Mouse (Mus musculus) common myeloid progenitor, adult 5-6 weeks (primary cell): ENCODE results near the gene Scgb1a1. TPM values are rescaled to one million over a fixed set of nuclear protein-coding genes. Genes with fewer than 3 reads are reported as not detected.
A peak's percentile ranks its signal among the peaks of the same experiment; 100 is the strongest.
"Not testable (repeated sequence)": the region's sequence is repeated elsewhere in the genome, so short reads cannot be mapped to it uniquely, and the experiment has no call there.

Experiments
- ATAC-seq: replicated peaks from 2 replicates; pipeline ENCODE4 v1.8.0; 2016; ENCODE audit warnings: low read depth, mild to moderate bottlenecking, moderate TSS enrichment, inconsistent platforms; ENCODE audit not compliant: poor library complexity, severe bottlenecking
- total RNA-seq: library from RNA; stranded (forward); fragments of 200-1000, 187-1606 nt; gene quantifications from 2 replicates; pipeline ENCODE4 v1.2.3, GENCODE M21; 2017

Scgb1a1 gene
- total RNA-seq, 1 experiment from 2014 or later = not detected

DNA sequence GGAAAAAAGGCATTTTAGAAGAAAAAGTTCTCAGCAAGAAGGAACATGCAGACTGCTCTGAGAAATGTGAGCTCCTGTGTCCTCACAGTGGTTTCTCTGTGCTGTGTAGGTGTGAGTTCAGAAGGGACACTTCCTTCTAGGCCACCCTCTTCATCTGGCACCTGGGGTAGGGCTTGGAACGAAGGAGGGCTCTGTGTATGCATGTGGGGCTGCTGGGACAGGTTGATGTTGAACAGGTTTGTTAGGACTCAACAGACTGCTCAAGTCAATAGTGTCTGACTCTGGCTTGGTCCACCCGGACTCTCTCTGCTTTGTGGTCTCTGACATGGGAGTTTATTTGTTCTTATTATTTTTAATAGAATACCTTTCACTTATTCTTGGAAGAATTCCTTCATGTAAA is 17.4 kb downstream of the Scgb1a1 start:
- ATAC-seq = no peak

DNA sequence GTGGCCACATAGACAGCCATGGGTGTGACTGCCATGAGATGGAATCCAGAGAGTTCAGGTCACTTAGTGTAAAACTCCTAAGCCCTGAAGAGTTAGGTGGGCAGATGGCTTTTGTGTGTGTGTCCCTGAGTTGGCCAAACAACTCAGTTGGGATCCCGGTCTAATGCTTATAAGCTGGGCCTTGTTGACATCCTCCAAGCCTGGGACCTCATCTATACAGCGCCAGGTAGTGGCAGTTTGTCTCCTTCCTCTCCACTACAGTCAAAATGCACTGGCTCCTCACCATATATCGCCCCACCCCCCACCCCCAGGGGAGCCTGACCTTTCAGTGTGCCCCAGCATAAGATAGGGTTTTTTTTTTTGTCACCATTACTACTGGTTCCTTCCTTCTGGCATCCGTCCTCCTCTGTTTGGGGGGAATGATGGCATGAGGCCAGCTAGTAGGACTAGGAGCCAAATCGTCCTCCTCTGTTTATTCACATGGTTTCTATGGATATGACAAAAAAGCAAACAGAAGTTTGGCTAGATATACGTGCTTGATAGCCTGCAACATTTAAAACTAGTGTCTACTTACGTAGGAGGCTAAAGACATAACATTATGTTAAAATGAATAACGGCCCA is 18.0 kb downstream of the Scgb1a1 start:
- ATAC-seq = no peak

DNA sequence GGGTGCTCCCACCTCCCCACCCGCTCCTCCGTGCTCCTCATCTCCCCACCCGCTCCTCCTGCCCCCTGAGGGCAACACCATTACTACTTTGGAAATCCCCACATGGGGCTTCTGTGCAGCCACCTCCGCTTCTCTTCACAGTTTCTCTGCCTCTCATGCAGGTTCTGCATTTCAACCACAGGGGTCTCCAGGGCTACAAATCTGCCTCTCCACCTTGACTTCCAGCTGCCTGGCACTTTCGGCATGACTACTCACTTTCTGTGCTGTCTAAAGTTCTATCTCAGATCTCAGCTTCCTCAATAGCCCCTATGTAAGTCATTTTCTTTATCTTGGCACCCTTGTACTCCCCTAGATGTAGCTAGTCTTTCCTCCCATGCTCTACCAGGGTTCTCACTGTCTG is 20.5 kb downstream of the Scgb1a1 start:
- peak; percentile 16 for ATAC-seq

DNA sequence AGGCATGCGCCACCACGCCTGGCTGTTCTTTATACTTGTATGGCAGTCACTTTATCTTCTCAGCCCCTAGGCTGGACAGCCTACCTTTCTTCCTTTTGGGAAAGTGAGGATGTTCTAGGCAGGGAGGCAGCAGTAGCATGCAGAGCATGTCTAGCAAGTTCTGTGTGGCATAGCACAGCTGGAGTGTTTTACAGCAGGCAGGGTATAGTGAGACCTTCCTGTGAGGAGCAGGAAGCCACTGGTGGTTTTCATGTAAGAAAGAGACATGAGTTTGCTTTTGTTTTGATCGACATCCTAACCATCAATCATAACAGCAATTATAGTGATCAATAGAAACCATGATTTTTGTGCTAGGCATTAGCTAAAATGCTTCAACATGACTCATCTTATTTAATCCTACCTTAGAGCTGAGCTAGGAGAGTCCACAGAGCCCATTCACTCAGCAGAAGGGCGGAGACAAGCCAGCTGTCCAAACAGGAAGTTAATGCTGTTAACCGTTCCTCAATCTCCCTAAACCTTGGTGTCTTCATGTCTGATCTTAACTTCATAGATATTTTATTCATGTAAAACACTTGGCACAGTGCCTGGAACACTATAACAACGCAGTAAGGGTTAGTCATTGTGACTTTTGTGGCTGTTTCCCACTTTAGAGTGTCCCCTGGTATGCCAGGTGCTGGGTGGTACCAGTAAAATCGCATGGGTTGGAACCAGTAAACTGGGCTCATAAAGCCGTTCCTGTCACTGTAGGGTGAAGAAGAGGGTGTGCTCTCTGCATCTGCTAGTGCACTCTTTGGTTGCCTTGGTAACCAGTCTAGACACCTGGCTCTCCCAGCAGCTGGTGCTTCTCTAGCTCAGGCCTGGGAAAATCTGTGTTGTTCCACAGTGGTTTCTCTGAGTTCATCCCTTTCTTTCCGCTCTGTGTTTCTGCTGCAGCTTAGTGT is 21.9 kb downstream of the Scgb1a1 start:
- peak; percentile 59 for ATAC-seq

DNA sequence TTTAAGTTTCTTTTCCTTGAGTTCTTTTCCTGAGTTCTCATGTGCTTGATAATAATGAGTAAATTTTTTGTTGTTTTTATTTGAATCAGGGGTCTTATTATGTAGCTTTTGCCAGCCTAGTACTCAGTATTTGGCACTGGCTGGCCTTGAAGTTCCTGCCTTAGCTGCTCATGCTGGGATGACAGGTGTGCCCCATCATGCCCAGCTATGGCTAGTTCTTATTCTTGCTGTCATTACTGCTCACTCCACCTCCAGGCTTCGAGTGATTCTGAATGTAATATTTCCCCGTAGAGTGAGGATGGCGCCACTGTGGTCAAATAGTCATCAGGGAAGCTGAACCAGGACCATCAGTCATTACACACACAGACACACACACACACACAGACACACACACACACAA is 23.9 kb downstream of the Scgb1a1 start:
- ATAC-seq = no peak

DNA sequence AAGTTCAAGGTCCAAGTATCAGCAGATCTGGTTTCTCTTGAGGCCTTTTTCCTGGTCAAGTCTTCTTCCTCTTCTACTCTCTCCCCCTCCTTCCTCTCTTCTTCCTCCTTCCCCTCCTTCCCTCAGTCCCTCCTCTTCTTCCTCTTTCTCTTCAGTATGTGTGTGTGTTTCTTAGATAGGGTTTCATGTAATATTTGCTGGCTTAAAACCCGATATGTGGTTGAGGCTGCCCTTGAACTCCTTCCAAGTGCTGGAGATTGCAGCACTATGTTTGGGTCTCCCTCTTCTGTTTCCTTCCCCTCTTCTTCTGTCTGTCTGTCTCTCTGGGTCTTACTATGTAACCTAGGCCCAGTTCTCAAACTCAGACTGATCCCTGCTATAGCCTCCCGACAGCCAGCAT is 24.9 kb downstream of the Scgb1a1 start:
- peak; percentile 46 for ATAC-seq

DNA sequence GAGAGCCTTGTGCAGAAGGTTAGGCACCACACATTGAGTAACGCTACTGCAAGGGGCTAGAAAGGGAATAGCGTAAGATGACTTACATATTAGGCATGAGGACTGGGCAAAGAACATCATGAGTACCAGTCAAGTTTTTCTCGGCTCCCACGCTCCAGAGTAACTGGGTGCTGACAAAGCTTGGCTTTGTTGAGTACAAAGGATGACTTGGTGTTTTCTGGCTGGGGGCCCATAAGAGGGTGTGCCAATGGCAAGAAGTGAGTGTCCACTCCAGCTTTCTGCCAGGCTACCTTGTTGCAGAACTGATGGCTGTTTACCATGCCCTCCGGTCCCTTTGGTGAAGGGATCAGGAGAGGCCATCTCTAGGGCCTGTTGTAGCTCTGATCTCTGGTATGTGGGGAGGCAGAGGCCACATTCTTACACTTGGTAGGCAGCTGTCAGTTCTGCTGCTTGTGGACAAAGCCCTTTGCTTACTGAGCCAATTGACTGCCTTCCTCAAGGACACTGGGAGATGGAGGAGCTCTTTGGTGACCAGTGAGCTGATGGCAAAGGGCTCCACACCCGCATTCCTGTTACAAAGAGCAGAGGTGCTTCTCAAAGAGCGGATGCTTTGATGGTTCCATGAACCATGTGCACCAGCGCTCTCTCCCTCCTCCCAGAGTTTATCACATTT is 26.4 kb downstream of the Scgb1a1 start:
- ATAC-seq = no peak

DNA sequence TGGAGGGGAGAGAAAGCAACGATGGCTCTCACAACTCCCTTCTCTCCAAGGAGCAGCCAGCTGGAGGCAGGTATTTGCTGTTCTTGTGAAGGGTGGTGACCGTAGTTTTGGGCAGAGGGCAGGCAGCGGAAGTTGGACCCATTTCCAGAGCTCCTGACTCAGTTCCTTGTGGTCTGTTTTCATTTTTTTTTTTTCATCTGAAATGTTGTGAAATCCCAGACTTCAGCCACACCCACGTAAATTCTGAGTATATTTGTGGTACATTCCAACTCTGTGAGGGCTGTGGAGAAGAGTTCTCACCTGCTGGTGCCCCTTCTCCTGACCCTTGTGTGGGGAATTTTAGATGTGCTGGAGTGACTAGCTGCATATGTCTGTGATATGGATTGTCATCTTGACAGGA is 27.7 kb downstream of the Scgb1a1 start:
- 0 out of 2 replicates have a peak, but pooled peaks have one; percentile 20 for ATAC-seq

DNA sequence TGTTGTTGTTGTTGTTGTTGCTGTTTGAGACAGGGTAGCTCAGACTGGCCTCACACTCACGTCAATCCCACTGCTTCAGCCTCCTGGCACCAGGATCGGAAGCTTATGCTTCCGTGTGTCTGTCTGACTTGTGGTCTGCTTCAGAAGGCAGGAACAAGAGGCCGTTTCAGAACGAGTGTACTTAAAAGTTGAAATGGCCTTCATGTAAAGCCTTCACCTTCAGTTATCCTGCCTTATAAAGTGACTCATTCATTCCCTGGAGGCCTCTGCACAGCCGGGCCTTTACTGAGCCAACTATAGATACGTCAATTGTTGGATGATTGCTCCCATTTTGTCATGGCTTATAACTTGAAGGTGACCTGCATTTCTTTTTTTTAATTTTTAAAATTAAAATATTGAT is 28.4 kb downstream of the Scgb1a1 start:
- ATAC-seq = no peak

DNA sequence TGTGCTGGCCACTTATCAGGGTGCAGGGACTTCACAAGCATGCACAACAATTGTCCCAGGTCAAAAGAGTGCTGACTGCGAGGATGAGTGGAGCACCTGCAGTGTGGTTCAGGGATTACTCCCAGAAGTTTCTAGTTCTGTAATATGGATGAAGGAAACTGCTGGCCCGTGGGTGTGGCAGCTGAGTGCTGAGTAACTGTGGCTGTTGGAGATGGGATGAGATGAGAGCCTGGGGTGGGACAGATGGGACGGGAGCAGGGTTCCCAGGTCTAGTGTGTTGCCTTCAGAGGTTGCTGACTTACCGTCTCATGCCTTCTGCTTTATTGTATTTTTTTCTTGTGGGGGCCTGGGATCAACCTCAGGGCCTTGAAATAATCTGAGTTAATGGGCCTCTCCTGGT is 28.8 kb downstream of the Scgb1a1 start:
- no peak for ATAC-seq

DNA sequence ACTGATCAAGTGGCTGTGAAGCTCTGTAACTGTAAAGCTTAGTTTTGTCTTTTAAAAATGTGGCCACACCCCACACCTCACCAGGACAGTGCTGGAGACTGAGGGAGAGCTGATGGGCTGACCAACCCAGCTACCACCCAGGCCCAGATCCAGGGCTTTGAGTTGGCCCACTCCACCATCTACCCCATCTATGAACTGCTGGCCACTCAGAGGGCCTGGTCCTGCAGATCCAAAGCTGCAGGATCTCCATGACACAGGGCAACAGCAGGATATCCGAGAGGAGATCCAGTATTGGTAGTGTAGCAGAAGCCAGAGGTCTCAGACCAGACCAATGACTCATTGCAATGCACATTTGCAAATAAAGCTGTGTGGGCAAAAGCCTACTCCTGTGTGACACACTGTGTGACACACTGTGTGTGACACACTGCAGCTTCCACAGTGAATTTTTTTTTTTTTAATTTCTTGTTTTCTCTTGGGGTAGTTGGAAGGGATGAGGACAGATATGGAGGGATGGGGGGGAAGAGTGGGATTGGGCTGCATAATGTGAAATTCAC is 29.4 kb downstream of the Scgb1a1 start:
- ATAC-seq = no peak

DNA sequence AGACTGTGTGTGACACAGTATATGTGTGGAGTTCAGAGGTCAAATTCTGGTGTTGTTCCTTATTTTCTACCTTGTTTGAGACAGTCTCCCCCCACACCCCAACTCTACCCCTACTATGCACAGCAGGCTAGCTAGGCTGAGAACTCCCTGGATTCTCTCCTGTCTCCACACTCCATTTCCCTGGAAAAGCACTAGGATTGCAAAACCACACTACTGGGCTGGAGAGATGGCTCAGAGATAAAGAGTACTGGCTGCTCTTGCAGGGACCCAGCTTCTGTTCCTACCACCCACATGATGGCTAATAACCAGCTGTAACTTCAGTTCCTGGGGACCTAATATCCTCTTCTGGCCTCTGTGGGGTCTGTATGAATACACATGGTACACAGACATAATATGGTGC is 30.1 kb downstream of the Scgb1a1 start:
- no peak for ATAC-seq

DNA sequence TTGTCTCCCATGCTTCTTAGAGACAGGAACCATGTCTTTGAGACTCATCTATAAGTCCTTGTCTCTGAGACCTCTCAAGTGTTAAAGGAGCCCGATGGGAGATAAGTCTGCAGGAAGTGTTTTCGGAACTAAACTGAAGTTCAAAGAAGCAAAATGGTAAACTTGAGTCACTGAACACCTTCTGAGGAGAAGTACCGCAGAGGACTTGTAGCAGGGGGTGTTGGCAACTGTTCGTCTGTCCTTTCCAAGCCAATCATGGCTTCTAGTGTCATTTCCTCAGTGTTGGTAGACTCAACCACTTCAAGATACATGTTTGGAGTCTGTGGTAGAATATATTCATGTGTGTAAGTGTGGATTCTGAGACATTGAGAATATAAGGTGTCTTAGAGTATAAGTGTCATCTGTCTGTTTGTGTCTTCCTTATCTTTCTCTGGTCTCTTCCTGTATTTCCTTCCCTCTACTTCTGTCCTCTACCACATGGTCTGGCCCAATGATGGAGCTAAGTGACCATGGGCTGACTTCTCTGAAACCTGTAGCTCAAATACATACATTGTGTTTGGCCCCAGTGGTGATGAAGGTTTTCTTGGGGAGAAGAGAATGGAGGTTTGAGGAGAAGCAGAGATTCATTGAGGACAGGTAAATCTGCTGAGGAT is 31.9 kb downstream of the Scgb1a1 start:
- no peak for ATAC-seq

DNA sequence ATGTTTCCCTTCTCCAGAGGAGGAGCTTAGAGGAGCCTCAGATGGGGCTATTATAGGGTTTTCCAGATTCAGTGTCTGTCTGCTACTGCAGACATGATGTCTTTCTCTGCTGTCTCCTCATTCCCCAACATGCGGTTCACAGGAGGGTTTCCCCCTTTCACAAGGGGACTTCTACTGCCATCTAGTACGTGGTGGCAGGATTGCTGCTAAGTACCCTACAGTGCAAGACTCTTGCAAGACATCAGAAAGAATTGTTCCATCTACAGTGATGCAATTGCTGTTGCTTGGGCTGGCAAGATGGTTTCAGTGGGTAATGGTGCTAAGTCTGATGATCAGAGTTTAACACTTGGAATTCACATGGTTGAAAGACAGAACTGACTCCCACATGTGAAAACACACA is 32.6 kb downstream of the Scgb1a1 start:
- peak; percentile 68 for ATAC-seq

DNA sequence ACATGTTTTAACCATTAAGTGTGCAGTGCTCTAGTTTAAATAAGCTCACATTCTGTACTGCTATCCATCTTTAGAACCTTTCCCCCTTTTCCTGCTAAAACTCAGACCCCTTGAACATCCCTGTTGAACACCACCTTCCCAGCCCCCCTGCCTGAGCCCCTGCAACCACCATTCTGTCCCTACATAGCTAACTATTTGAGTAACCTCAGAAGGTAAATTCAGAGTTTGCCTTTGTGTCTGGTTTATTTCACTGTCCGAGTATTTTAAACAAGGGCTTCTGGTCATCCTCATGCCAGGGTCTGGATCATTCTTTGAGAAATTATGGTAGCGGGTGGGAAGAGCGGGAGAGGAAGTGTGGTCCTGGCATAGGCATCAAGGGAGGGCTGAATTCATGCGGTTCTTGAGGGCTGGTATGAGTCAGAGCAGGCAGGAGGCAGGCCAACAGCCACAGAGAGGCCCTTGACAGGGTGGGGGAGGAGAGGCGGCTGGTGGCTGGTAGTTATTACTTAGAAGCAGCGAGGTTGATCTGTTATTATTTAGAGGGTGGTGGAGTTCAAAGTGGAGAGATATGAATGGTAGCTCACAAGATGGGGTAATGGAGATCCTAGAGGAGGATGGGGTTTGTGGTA is 34.8 kb downstream of the Scgb1a1 start:
- peak; percentile 87 for ATAC-seq

DNA sequence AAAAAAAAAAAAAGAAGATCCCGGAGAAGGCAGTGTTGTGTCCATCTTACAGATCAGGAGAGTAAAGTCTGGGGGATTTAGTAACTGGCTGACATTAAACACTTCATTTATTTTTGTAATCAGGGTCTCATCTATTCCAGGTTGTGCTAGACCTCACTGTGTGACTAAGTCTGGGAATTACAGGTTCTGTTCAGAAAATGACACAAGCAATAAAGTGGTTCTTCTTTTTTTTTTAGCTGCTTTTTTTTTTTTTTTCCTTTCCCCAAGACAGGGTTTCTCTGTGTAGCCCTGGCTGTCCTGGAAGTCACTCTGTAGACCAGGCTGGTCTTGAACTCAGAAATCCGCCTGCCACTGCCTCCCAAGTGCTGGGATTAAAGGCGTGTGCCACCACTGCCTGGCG is 35.8 kb downstream of the Scgb1a1 start:
- not testable (repeated sequence) for ATAC-seq

DNA sequence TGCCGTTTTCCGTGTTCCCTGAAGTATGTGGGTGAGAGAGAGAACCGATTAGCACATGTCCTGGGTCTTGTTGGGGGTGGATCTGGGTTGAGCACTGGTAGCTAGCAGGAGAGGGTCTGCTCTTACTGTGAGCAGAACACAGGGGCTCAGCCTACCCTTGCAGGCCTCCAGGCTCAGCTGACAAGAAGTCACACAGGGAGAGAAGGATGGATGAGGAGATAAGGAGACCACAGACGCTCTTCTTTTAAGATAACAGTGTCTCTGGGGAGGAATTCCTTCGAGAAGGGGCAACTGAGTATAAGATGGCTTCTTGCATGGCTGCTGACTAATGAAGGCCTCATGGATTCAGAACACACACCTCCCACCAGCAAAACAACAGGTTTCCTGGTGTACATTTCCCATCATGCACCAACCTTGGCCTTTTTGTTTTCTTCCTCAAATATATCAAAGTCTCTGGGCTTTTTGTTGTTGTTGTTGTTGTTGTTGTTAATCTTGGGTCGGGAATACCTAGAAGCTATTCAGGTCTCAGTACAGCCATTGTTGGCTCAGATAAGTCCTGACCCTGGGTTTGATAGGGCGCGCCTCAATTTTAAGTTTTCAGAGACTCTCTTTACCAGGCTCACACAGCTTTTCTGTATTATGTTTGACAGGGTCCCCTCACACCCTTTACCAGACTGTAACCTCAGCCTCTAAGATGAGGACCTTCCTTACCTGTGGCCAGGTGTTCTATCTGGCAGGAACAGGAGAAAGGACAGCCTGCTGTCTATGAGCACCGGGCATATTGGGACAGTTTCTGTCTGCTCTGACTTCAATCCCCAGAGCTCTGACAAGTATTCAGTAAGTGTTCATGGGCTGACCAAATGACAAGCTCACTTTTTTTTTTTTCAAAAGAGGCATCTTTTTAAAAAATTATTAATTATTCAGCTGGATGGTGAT is 37.2 kb downstream of the Scgb1a1 start:
- ATAC-seq = peak; percentile 16; the same call in 1 of the 2 replicates

DNA sequence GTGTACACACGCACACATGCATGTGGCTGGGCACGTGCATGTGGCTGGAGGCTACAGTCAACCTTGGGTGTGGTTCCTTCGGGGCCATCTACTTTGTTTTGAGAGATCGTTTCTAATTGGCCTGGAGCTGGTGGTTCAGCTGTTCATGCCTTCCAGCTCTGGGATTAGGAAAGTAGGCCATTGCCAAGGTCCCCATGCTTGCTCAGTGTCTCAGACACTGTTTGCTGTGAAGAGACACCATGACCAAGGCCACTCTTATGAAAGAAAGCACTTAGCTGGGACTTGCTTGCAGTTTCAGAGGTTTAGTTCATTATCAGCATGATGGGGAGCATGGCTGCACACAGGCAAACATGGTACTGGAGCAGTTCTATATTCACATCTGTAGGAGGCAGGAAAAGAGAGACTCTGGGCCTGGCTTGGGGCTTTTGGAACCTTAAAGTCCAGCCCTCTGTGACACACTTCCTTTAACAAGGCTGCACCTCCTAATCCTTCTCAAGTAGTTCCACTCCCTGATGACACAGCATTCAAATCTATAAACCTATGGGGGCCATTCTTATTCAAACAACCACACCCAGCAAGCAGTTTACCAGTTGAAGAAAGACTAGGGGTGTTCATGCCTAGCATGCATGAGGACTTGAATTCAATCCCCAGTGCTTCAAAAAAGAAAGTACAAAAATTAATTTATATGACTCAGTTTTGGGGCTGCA is 38.6 kb downstream of the Scgb1a1 start:
- no peak for ATAC-seq
